Comparison of ENCODE assay signal across 11 mouse cellular contexts in genomic region chr17:5959802-5960201, GRCm38 (mm10). TPM values are rescaled to one million over a fixed set of nuclear protein-coding genes. Genes with fewer than 3 reads are reported as not detected.
DNase-seq lines count a peak whose midpoint lies in the region; ATAC-seq and TF ChIP-seq lines count a peak whose summit lies in the region.
"Had no signal": no experiment of that assay in that cellular context is flagged by ENCODE, and none has a peak within 500 bp of the region (broad histone marks: within the 10 kb centered on the region; RNA-seq: fewer than 3 reads in every experiment).

No protein-coding gene starts in this region.

- peaks cover 18% of the 10 kb centered on the region for H3K4me1 ChIP-seq in heart, adult 2 months (ENCODE audit: control insufficient read depth, insufficient read depth, low read length)
- H3K4me1 ChIP-seq in E14TG2a.4 (replicated peaks; ENCODE audit: low read depth, low read length), result peaks cover 39% of the 10 kb centered on the region
- peaks cover 13% of the 10 kb centered on the region for H3K4me1 ChIP-seq in embryonic fibroblast, embryonic 13.5 days (ENCODE audit: control insufficient read depth, insufficient read depth, low read length)
- peaks cover 5% of the 10 kb centered on the region for H3K4me1 ChIP-seq in limb, embryonic 14.5 days (ENCODE audit: control insufficient read depth, insufficient read depth, low read length)

- no peak overlapping the region for H3K4me2 ChIP-seq in limb, embryonic 14.5 days (replicated peaks; ENCODE audit: low read depth, low read length, severe bottlenecking)
- H3K4me2 ChIP-seq: hindbrain, embryonic 12.5 days had no signal

- intact Hi-C loops in heart, adult 2 months (cut with DNase I), result no loop called here
- intact Hi-C loops in heart, postnatal 36 days (cut with DNase I), result loop anchor here (2.0 kb wide), 1 partner anchor 17 kb away; no protein-coding TSS in a partner anchor

- peak overlapping the region; percentile 28; the same call in 1 of the 2 replicates for H3K27ac ChIP-seq in heart, adult 2 months
- peak overlapping the region; percentile 24; the same call in 1 of the 2 replicates for H3K27ac ChIP-seq in embryonic fibroblast, embryonic 13.5 days (ENCODE audit: insufficient read depth, low read length)
- 0 out of 2 replicates have a peak overlapping the region, but pooled peaks have one; percentile 44 for H3K27ac ChIP-seq in limb, embryonic 14.5 days (replicated peaks; ENCODE audit: low read depth, low read length)
- H3K27ac ChIP-seq: hindbrain, embryonic 12.5 days had no signal

- H3K79me2 ChIP-seq in heart, adult 2 months (replicated peaks; ENCODE audit: control insufficient read depth, insufficient read depth, low read length), result no peaks in the 10 kb centered on the region; the same call in 1 of the 2 replicates

- no peak for TF ChIP-seq CTCF in heart, adult 2 months (IDR thresholded peaks at IDR 0.05)
- TF ChIP-seq CTCF in E14TG2a.4 (conservative IDR thresholded peaks at IDR 0.05; ENCODE audit: low read length), result no peak
- TF ChIP-seq CTCF in embryonic fibroblast, embryonic 13.5 days (IDR thresholded peaks at IDR 0.05; ENCODE audit: borderline replicate concordance, insufficient read depth, low read length), result no peak

- TF ChIP-seq POLR2A in heart, adult 2 months (IDR thresholded peaks at IDR 0.05; ENCODE audit: insufficient read depth, low read depth, low read length), result no peak
- TF ChIP-seq POLR2A in embryonic fibroblast, embryonic 13.5 days (IDR thresholded peaks at IDR 0.05; ENCODE audit: low read depth, low read length), result no peak
- no peak for TF ChIP-seq POLR2A in limb, embryonic 14.5 days (IDR thresholded peaks at IDR 0.05; ENCODE audit: borderline replicate concordance, extremely low read depth, insufficient read depth, insufficient read length)

- H3K4me3 ChIP-seq in heart, adult 2 months, result no peak overlapping the region
- H3K4me3 ChIP-seq in E14TG2a.4 (replicated peaks; ENCODE audit: low read length), result peak overlapping the region; percentile 74; the same call in 1 of the 2 replicates
- no peak overlapping the region for H3K4me3 ChIP-seq in embryonic fibroblast, embryonic 13.5 days (ENCODE audit: insufficient read depth, low read length)
- no peak overlapping the region for H3K4me3 ChIP-seq in limb, embryonic 14.5 days (replicated peaks; ENCODE audit: low read length)
- H3K4me3 ChIP-seq: hindbrain, embryonic 12.5 days had no signal

- WGBS in heart, adult 2 months, result 31% methylated on average over 9 of the region's 9 CpGs
- WGBS in limb, embryonic 14.5 days, result 45% methylated on average over 9 of the region's 9 CpGs

- H3K36me3 ChIP-seq in heart, adult 2 months (ENCODE audit: control insufficient read depth, insufficient read depth, low read length), result no peaks in the 10 kb centered on the region
- no peaks in the 10 kb centered on the region for H3K36me3 ChIP-seq in E14TG2a.4 (ENCODE audit: insufficient read depth, low read length)
- no peaks in the 10 kb centered on the region for H3K36me3 ChIP-seq in limb, embryonic 14.5 days (ENCODE audit: control insufficient read depth, insufficient read depth, low read length)
- H3K36me3 ChIP-seq: hindbrain, embryonic 12.5 days had no signal

- H3K9ac ChIP-seq in heart, adult 2 months (ENCODE audit: low read depth, low read length), result peak overlapping the region; percentile 9; the same call in 1 of the 2 replicates
- H3K9ac ChIP-seq in limb, embryonic 14.5 days (ENCODE audit: low read depth, low read length, severe bottlenecking), result no peak overlapping the region
- H3K9ac ChIP-seq: hindbrain, embryonic 12.5 days had no signal

- H3K27me3 ChIP-seq in heart, adult 2 months (ENCODE audit: control insufficient read depth, insufficient read depth, low read length), result no peaks in the 10 kb centered on the region
- H3K27me3 ChIP-seq in E14TG2a.4 (ENCODE audit: insufficient read depth, low read length), result peaks cover 22% of the 10 kb centered on the region
- no peaks in the 10 kb centered on the region for H3K27me3 ChIP-seq in limb, embryonic 14.5 days (ENCODE audit: control insufficient read depth, insufficient read depth, low read length)
- H3K27me3 ChIP-seq: hindbrain, embryonic 12.5 days; Patski had no signal

- 0 out of 2 replicates have a peak, but pooled peaks have one; percentile 36 for TF ChIP-seq EP300 in heart, adult 2 months (IDR thresholded peaks at IDR 0.05; ENCODE audit: insufficient read depth, low read depth, low read length)

- peaks cover 5% of the 10 kb centered on the region for H3K9me3 ChIP-seq in E14TG2a.4 (ENCODE audit: low read length)
- H3K9me3 ChIP-seq in limb, embryonic 14.5 days (ENCODE audit: control insufficient read depth, low read length), result no peaks in the 10 kb centered on the region
- H3K9me3 ChIP-seq: hindbrain, embryonic 12.5 days had no signal

- peak; percentile 39 to 50 for DNase-seq in heart, adult 2 months
- DNase-seq in heart, postnatal 36 days, result no peak
- DNase-seq in limb, embryonic 14.5 days (ENCODE audit: low spot score), result peak; percentile 39
- DNase-seq in frontal cortex, postnatal 36 days (ENCODE audit: low spot score in 2 of 2), result no peak
- DNase-seq in cerebellum, postnatal 10 days, result no peak
- no peak for DNase-seq in urinary bladder, postnatal 36 days (ENCODE audit: low spot score in 2 of 2)
- DNase-seq: cerebellum, adult 18-20 months had no signal

- peak; percentile 72; the same call in 1 of the 2 replicates for ATAC-seq in limb, embryonic 14.5 days (ENCODE audit: low FRiP score, low read depth)
- ATAC-seq: Patski had no signal

RNA-seq across cellular contexts. Expression of gene Synj2, which starts 18.7 kb away (rescaled TPM):
- 10 to 100 TPM; 43.7 to 58.1 TPM for total RNA-seq in heart, adult 2 months (2021)
- 21.2 and 25.8 TPM in 2 replicates for polyA plus RNA-seq in heart, adult 2 months (2012; rRNA removed)
- 10 to 100 TPM; 55.5 to 57.9 TPM for total RNA-seq in heart, postnatal 36 days (2021)
- 19.9 and 22.1 TPM in 2 replicates for polyA plus RNA-seq in embryonic fibroblast, embryonic 13.5 days (2011; ENCODE audit: insufficient read length, low read depth, missing spikeins)
- polyA plus RNA-seq in limb, embryonic 14.5 days (2012; rRNA removed), result 4.4 and 4.7 TPM in 2 replicates
- polyA plus RNA-seq in limb, embryonic 14.5 days (2014; fragmentation: Nextera tagmentation; extraction: Ambion mirVana), result 3.3 and 3.6 TPM in 2 replicates

Comparison
In these comparisons a context has a peak if more than half of its experiments do, and no peak if none do; other contexts are left out.
1. DNase-seq: peak in heart, adult 2 months (2 of 2) and limb, embryonic 14.5 days (single experiment); none in heart, postnatal 36 days (0 of 2), frontal cortex, postnatal 36 days (0 of 2), cerebellum, postnatal 10 days (0 of 2) and urinary bladder, postnatal 36 days (0 of 2).
2. Peak in every context shown above with its lines, with median percentiles within 50 percentile points of each other: H3K27ac ChIP-seq.